In the genomic region with DNA sequence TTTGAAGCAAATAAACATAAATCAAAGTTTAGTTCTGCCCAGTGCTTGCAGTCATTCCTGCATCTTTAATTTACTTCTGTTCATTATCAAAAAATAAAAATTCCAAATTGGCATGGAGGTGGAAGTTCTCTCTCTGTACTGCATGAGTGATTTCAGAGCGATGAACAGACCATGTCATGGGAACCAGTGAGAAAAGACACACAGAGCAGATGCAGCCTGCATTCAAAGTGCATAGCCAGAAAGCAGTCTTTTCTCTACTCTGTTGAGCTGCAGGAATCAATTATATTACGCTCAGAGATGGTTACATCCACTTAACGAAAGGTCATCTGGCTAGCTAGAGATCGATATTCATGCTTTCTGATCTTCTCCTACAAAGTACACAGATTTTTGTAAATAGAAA, we compare ENCODE assay signal across 20 mouse cellular contexts.
DNase-seq lines count a peak whose midpoint lies in the region; ATAC-seq and TF ChIP-seq lines count a peak whose summit lies in the region.
"Had no signal": no experiment of that assay in that cellular context is flagged by ENCODE, and none has a peak within 500 bp of the region (broad histone marks: within the 10 kb centered on the region; RNA-seq: fewer than 3 reads in every experiment).

No protein-coding gene starts in this region.

- WGBS in forebrain, embryonic 12.5 days: 47% methylated on average over 4 of the region's 4 CpGs
- 37% methylated on average over 4 of the region's 4 CpGs for WGBS in hindbrain, embryonic 13.5 days
- 38% methylated on average over 4 of the region's 4 CpGs for WGBS in midbrain, embryonic 12.5 days

- TF ChIP-seq POLR2A in brain, embryonic 14.5 days (IDR thresholded peaks at IDR 0.05; ENCODE audit: borderline replicate concordance, extremely low read depth, insufficient read depth, insufficient read length, poor library complexity, severe bottlenecking): no peak

- TF ChIP-seq CTCF in brain, embryonic 14.5 days (IDR thresholded peaks at IDR 0.05; ENCODE audit: borderline replicate concordance, extremely low read depth, insufficient read depth, insufficient read length): no peak

- ATAC-seq in forebrain, embryonic 12.5 days (ENCODE audit: low FRiP score): peak; percentile 59; the same call in 1 of the 2 replicates
- ATAC-seq in hindbrain, embryonic 13.5 days (ENCODE audit: low FRiP score): peak; percentile 66; the same call in 1 of the 2 replicates
- ATAC-seq in midbrain, embryonic 12.5 days (ENCODE audit: low FRiP score, low read depth): peak; percentile 78; the same call in 1 of the 2 replicates
- ATAC-seq: intestine, embryonic 15.5 days; liver, embryonic 12.5 days had no signal

- H3K4me3 ChIP-seq in forebrain, embryonic 12.5 days (replicated peaks): no peak overlapping the region
- no peak overlapping the region for H3K4me3 ChIP-seq in hindbrain, embryonic 13.5 days
- no peak overlapping the region for H3K4me3 ChIP-seq in midbrain, embryonic 12.5 days
- H3K4me3 ChIP-seq: embryonic facial prominence, embryonic 13.5 days; heart, embryonic 13.5 days; intestine, embryonic 15.5 days; limb, embryonic 12.5 days; liver, embryonic 12.5 days had no signal

- H3K9ac ChIP-seq in forebrain, embryonic 12.5 days: no peak overlapping the region
- H3K9ac ChIP-seq in hindbrain, embryonic 13.5 days: no peak overlapping the region
- H3K9ac ChIP-seq in midbrain, embryonic 12.5 days (replicated peaks): no peak overlapping the region
- H3K9ac ChIP-seq: embryonic facial prominence, embryonic 13.5 days; heart, embryonic 13.5 days; intestine, embryonic 15.5 days; limb, embryonic 12.5 days; liver, embryonic 12.5 days had no signal

- no peaks in the 10 kb centered on the region; the same call in 1 of the 2 replicates for H3K4me1 ChIP-seq in forebrain, embryonic 12.5 days
- no peaks in the 10 kb centered on the region for H3K4me1 ChIP-seq in hindbrain, embryonic 13.5 days (replicated peaks)
- 0 out of 2 replicates have a peak, but pooled peaks cover 4% of the 10 kb centered on the region for H3K4me1 ChIP-seq in midbrain, embryonic 12.5 days
- H3K4me1 ChIP-seq: embryonic facial prominence, embryonic 13.5 days; heart, embryonic 13.5 days; intestine, embryonic 15.5 days; limb, embryonic 12.5 days; liver, embryonic 12.5 days had no signal

- no peaks in the 10 kb centered on the region for H3K9me3 ChIP-seq in forebrain, embryonic 12.5 days
- no peaks in the 10 kb centered on the region for H3K9me3 ChIP-seq in hindbrain, embryonic 13.5 days
- no peaks in the 10 kb centered on the region for H3K9me3 ChIP-seq in midbrain, embryonic 12.5 days
- H3K9me3 ChIP-seq: embryonic facial prominence, embryonic 13.5 days; heart, embryonic 13.5 days; intestine, embryonic 15.5 days; limb, embryonic 12.5 days; liver, embryonic 12.5 days had no signal

- peak; percentile 59 for DNase-seq in brain, embryonic 14.5 days (ENCODE audit: low read depth)
- DNase-seq in lung, postnatal 25 days (ENCODE audit: low spot score): no peak
- no peak for DNase-seq in kidney, postnatal 14 days
- no peak for DNase-seq in heart, adult 11 months
- DNase-seq: adrenal gland, adult 2 months; cerebellum, adult 9-10 months; heart, postnatal 36 days; kidney, adult 9 months; lung, adult 2 months; lung, postnatal 36 days; right cerebral cortex, adult 18-20 months; thymus, postnatal 25 days had no signal

- no peaks in the 10 kb centered on the region for H3K27me3 ChIP-seq in forebrain, embryonic 12.5 days
- H3K27me3 ChIP-seq in hindbrain, embryonic 13.5 days: no peaks in the 10 kb centered on the region
- H3K27me3 ChIP-seq in midbrain, embryonic 12.5 days: no peaks in the 10 kb centered on the region
- H3K27me3 ChIP-seq: embryonic facial prominence, embryonic 13.5 days; heart, embryonic 13.5 days; intestine, embryonic 15.5 days; limb, embryonic 12.5 days; liver, embryonic 12.5 days had no signal

- no peaks in the 10 kb centered on the region for H3K36me3 ChIP-seq in forebrain, embryonic 12.5 days (replicated peaks)
- no peaks in the 10 kb centered on the region for H3K36me3 ChIP-seq in hindbrain, embryonic 13.5 days
- no peaks in the 10 kb centered on the region for H3K36me3 ChIP-seq in midbrain, embryonic 12.5 days
- H3K36me3 ChIP-seq: embryonic facial prominence, embryonic 13.5 days; heart, embryonic 13.5 days; intestine, embryonic 15.5 days; limb, embryonic 12.5 days; liver, embryonic 12.5 days had no signal

- no peak overlapping the region for H3K27ac ChIP-seq in forebrain, embryonic 12.5 days
- H3K27ac ChIP-seq in hindbrain, embryonic 13.5 days: no peak overlapping the region
- no peak overlapping the region for H3K27ac ChIP-seq in midbrain, embryonic 12.5 days (replicated peaks)
- H3K27ac ChIP-seq: embryonic facial prominence, embryonic 13.5 days; heart, embryonic 13.5 days; intestine, embryonic 15.5 days; limb, embryonic 12.5 days; liver, embryonic 12.5 days had no signal

- H3K4me2 ChIP-seq in forebrain, embryonic 12.5 days: no peak overlapping the region
- no peak overlapping the region for H3K4me2 ChIP-seq in hindbrain, embryonic 13.5 days
- no peak overlapping the region for H3K4me2 ChIP-seq in midbrain, embryonic 12.5 days (replicated peaks)
- H3K4me2 ChIP-seq: embryonic facial prominence, embryonic 13.5 days; heart, embryonic 13.5 days; intestine, embryonic 15.5 days; limb, embryonic 12.5 days; liver, embryonic 12.5 days had no signal
